Mouse (Mus musculus) neural tube, embryonic 11.5 days (tissue): ENCODE measurements at regions not wholly inside any gene's neighbourhood (a gene's known extent, or its start where the extent isn't known, plus 50 kb on each side); places are given as distances from the start of the nearest gene placed in this dataset.

Experiments
- ATAC-seq: fragments of 200-750 bp; cut with Nextera tagmentation; 2 replicates; pipeline ENCODE4 v1.8.0; 2017; ENCODE audit warnings: moderate number of reproducible peaks, mild to moderate bottlenecking, moderate TSS enrichment, moderate library complexity; ENCODE audit not compliant: insufficient read depth, low FRiP score, low TSS enrichment
- DNase-seq: peaks from one replicate; pipeline ENCODE4 v3.0.0-alpha.2; 2015; ENCODE audit warnings: low spot score
- H3K27ac ChIP-seq: fragments of 300-500 bp; sonication (generic); 2 replicates; pipeline ENCODE4 v1.5.1; 2014; ENCODE audit warnings: low read depth, mild to moderate bottlenecking, low read length
- H3K27me3 ChIP-seq: fragments of 300-500 bp; sonication (generic); 2 replicates; pipeline ENCODE4 v1.6.1; 2014; ENCODE audit warnings: mild to moderate bottlenecking, low read length, mixed read lengths; ENCODE audit not compliant: control insufficient read depth, insufficient read depth
- H3K36me3 ChIP-seq: fragments of 300-500 bp; sonication (generic); 2 replicates; pipeline ENCODE4 v1.6.1; 2014; ENCODE audit warnings: mild to moderate bottlenecking, low read length, moderate library complexity, mixed read lengths; ENCODE audit not compliant: control insufficient read depth, insufficient read depth
- H3K4me1 ChIP-seq: fragments of 300-500 bp; sonication (generic); 2 replicates; pipeline ENCODE4 v1.6.1; 2014; ENCODE audit warnings: low read length, mixed read lengths; ENCODE audit not compliant: control insufficient read depth, insufficient read depth
- H3K4me2 ChIP-seq: fragments of 300-500 bp; sonication (generic); 2 replicates; pipeline ENCODE4 v1.6.1; 2014; ENCODE audit warnings: low read depth, mild to moderate bottlenecking, moderate library complexity
- H3K4me3 ChIP-seq: fragments of 300-500 bp; sonication (generic); 2 replicates; pipeline ENCODE4 v1.5.1; 2014; ENCODE audit warnings: low read depth, low read length
- H3K9ac ChIP-seq: fragments of 300-500 bp; sonication (generic); 2 replicates; pipeline ENCODE4 v1.6.1; 2014; ENCODE audit warnings: mild to moderate bottlenecking, low read length
- H3K9me3 ChIP-seq: fragments of 300-500 bp; sonication (generic); 2 replicates; pipeline ENCODE4 v1.6.1; 2016; ENCODE audit warnings: low read length; ENCODE audit not compliant: control insufficient read depth
- WGBS: fragments of 180-500 bp; shearing (Covaris S2); extraction: QIAGEN DNeasy Blood & Tissue Kit; methylation state at CpG from one replicate; pipeline ENCODE4 v1.1.7; 2014; 5-methylcytosine and 5-hydroxymethylcytosine counted together

DNA sequence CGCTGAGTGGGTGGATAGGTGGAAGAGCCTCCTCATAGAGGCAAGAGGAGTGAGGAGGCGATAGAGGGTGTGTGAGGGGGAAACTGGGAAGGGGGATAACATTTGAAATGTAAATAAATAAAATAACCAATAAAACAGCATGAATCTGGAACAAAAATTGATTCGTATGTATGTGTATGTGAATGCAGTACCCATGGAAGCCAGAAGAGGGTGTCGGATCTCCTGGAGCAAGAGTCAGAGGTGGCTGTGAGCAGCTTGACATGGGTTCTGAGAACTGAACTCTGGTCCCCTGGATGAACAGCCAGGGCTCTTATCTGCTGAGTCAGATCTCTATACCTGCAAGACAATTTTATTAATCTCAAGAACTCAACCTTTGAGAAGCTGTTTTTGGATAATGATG is 81.4 kb downstream of the Tfap2b start:
- no peaks in the 10 kb centered on the region for H3K36me3 ChIP-seq
- no peak overlapping the region for H3K4me2 ChIP-seq
- no peak for DNase-seq
- H3K4me1 ChIP-seq, result no peaks in the 10 kb centered on the region
- H3K4me3 ChIP-seq, result no peak overlapping the region
- 83% methylated on average over 4 of the region's 4 CpGs for WGBS
- H3K27me3 ChIP-seq, result no peaks in the 10 kb centered on the region
- H3K9me3 ChIP-seq, result no peaks in the 10 kb centered on the region
- no peak for ATAC-seq
- no peak overlapping the region for H3K27ac ChIP-seq
- H3K9ac ChIP-seq, result no peak overlapping the region

DNA sequence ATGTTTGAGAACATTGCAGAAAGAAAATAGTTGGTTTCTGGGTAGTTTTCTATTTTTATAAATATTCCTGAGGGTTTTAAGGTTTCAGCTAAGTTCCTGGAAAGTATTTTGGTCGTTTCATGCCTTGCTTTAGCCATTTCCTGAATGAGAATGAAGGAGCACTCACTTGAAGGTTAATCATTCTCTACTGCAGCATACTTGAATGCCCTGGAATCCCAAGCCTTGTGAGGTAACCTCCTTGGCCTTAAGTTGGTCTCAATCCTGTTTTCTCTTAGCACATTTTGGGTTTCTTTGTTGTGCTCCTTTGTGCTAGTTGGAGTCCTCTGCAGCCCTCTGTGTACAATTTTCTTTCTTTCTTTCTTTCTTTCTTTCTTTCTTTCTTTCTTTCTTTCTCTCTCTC is 112.9 kb downstream of the Tfap2b start:
- WGBS, result 52% methylated on average over 1 of the region's 1 CpGs
- DNase-seq, result no peak
- H3K27ac ChIP-seq, result no peak overlapping the region
- H3K36me3 ChIP-seq, result no peaks in the 10 kb centered on the region
- no peaks in the 10 kb centered on the region for H3K9me3 ChIP-seq
- no peaks in the 10 kb centered on the region for H3K27me3 ChIP-seq
- H3K4me2 ChIP-seq, result no peak overlapping the region
- H3K9ac ChIP-seq, result no peak overlapping the region
- no peak overlapping the region for H3K4me3 ChIP-seq
- H3K4me1 ChIP-seq, result no peaks in the 10 kb centered on the region
- ATAC-seq, result no peak

DNA sequence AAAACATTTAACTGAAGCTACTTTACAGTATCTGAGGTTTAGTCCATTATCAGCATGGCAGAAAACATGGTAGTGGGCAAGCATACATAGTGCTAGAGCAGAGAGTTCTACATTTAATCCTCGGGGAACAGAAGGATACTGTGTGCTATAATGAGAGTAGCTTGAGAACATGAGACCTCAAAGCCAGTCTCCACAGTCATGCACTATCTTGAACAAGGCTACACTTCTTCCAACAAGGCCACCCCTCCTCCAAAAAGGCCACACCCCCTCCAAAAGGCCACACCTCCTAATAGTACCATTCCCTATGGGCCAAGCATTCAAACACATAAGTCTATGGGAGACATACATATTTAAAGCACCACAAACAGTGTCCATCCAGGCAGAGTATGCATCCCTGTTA is 127.3 kb downstream of the Tfap2b start:
- no peaks in the 10 kb centered on the region for H3K4me1 ChIP-seq
- H3K4me3 ChIP-seq, result no peak overlapping the region
- ATAC-seq (no peak), DNase-seq (no peak)
- no peaks in the 10 kb centered on the region for H3K9me3 ChIP-seq
- WGBS, result 96% methylated on average over 1 of the region's 1 CpGs
- no peak overlapping the region for H3K4me2 ChIP-seq
- no peak overlapping the region for H3K9ac ChIP-seq
- H3K27ac ChIP-seq, result no peak overlapping the region
- H3K27me3 ChIP-seq, result no peaks in the 10 kb centered on the region
- H3K36me3 ChIP-seq, result no peaks in the 10 kb centered on the region

DNA sequence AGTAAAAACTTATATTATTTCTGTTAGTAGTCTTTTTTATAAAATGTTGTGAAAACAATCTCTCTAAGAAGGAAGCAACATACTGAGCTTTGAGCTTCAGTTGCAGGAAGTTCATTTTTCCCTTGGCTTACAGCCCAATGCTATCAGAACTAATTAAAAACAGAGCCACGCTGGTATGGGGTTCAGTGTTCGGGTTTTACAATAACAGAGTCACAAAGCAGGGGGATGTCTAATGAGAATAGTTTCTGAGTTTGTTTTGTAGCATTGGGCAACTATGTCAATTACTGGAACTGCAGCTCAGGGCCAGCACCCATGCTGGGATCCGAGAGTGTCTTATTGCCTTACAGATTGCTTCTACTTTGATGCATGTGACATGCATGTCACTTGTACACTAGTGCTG is 128.5 kb downstream of the Tfap2b start:
- Histone ChIP-seq H3K4me1 (no peaks in the 10 kb centered on the region), H3K36me3 (no peaks in the 10 kb centered on the region), H3K4me2 (no peak overlapping the region), H3K4me3 (no peak overlapping the region), H3K27me3 (no peaks in the 10 kb centered on the region), H3K9ac (no peak overlapping the region), H3K9me3 (no peaks in the 10 kb centered on the region), H3K27ac (no peak overlapping the region)
- ATAC-seq (no peak), DNase-seq (no peak)
- 62% methylated on average over 3 of the region's 3 CpGs for WGBS

DNA sequence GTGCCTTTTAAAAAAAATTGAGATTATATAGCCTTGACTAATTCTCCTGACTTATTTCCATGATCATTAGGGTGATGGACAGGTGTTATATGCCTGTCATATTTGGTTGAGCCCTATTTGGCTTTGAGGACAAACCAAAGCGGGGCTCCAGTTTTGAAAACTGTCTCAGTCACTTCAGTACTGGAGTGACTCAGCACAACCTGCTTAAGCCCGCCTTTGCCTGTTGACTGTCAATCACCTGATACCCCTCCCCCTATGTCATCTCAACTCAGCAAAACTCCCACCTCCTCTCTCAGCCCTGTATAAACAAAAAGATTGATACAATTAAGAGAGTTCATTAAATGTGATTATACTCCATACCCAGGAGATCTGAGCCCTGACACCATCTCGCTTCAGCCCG is 135.7 kb downstream of the Tfap2b start:
- Histone ChIP-seq H3K27me3 (no peaks in the 10 kb centered on the region), H3K4me2 (no peak overlapping the region), H3K4me3 (no peak overlapping the region), H3K4me1 (no peaks in the 10 kb centered on the region), H3K36me3 (no peaks in the 10 kb centered on the region), H3K9ac (no peak overlapping the region), H3K27ac (no peak overlapping the region), H3K9me3 (no peaks in the 10 kb centered on the region)
- 85% methylated on average over 4 of the region's 4 CpGs for WGBS
- peak; percentile 48; the same call in 1 of the 2 replicates for ATAC-seq
- no peak for DNase-seq

DNA sequence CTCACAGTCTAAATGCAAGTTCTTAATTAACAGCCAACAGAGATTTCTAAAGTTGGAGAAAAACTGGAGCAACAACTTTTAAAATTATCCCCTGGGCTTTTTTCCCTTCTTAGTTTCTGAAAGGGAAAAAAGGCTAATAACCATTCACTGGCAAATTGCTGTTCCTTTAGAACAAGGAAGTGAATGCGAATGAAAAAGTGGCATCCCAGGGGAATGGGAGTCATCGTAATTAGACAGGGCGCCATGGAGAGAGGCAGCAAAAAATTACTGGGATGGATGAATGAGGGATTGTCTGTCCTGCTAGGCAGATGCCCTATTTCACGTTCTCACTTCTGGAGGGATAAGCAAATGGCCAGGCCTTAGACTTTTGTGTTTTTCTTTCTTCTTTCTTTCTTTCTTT is 141.8 kb downstream of the Tfap2b start:
- Histone ChIP-seq H3K9ac (no peak overlapping the region), H3K36me3 (no peaks in the 10 kb centered on the region), H3K27ac (no peak overlapping the region), H3K27me3 (no peaks in the 10 kb centered on the region), H3K4me1 (no peaks in the 10 kb centered on the region), H3K4me3 (no peak overlapping the region), H3K4me2 (no peak overlapping the region), H3K9me3 (no peaks in the 10 kb centered on the region)
- no peak for DNase-seq
- WGBS, result 49% methylated on average over 4 of the region's 4 CpGs
- no peak for ATAC-seq

DNA sequence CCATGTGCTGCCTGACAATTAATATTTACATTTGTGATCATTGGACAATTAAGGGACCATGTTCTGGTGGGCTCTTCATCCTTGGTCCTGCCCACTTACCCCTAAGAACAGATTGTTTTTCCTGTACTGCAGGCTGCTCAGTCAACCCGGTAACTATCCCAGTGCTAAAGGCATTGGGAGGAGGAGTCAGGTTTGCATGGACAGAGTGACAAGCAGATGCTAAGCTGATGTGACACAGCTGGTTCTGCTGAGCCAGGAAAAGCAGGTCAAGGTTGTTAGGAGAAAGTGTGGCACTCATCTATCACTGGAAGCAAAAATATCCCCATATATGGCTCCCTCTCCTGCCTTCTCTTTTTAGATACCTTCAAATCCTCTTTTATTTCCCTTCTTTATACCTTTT is 176.1 kb downstream of the Tfap2b start:
- 54% methylated on average over 1 of the region's 1 CpGs for WGBS
- no peak for DNase-seq

DNA sequence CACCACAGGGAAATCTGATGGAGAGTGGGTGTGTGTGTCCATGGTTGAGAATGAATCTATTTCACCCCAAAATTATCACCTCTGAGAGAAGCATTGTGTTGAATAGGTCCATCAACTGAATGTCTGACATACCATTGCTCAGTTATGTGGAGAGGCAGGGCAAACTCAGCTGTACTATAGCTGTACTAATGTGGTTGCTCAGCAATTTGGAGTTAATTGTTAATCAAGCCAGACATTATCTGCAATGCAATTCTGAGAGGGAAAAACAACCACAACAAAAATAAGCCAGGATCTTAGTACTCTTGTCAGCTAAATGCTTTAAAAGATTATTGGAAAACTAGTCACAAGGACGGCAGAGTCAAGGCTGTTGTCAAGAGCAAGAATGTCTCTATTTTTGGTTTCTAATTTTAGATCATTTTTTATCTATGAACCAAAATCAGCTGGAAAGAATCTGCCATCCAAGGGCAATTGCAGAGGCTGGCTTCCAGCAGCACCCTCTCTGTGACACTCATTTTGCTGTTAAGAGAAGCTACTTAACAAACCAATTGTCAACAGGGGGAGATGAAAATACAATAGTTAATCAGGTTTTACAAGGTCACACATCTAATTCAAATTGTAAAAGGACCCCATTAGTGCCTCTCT is 180.3 kb downstream of the Tfap2b start:
- Histone ChIP-seq H3K9ac (no peak overlapping the region), H3K4me2 (no peak overlapping the region), H3K4me3 (no peak overlapping the region), H3K27ac (no peak overlapping the region), H3K36me3 (no peaks in the 10 kb centered on the region), H3K27me3 (no peaks in the 10 kb centered on the region), H3K9me3 (no peaks in the 10 kb centered on the region), H3K4me1 (no peaks in the 10 kb centered on the region)
- DNase-seq (no peak), ATAC-seq (no peak)
- 72% methylated on average over 1 of the region's 1 CpGs for WGBS

More for the DNA sequence above, 176.1 kb downstream of the Tfap2b start:
- no peak overlapping the region for H3K9ac ChIP-seq
- H3K9me3 ChIP-seq, result no peaks in the 10 kb centered on the region
- H3K4me3 ChIP-seq, result no peak overlapping the region
- H3K4me2 ChIP-seq, result no peak overlapping the region
- no peak overlapping the region for H3K27ac ChIP-seq
- no peaks in the 10 kb centered on the region for H3K36me3 ChIP-seq
- H3K4me1 ChIP-seq, result no peaks in the 10 kb centered on the region
- H3K27me3 ChIP-seq, result no peaks in the 10 kb centered on the region
- no peak for ATAC-seq

DNA sequence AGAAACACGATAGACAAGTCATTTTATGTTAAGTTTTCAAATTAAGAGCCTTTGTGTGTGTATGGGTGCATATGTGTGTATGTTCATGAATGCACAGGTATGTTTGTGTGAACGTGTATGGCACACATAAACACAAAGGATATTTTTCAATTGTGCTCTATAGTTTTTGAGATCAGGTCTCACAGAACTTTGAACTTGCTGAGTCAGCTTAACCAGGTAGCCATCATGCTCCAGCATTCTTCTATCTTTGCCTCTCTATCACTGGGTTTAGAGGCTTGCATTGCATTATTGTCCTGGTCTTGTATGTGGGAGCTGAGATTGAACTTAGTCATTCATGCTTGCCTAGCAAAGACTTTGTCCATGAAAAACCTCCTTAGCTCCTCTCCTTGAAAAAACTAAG is 198.8 kb downstream of the Tfap2b start:
- Histone ChIP-seq H3K9ac (no peak overlapping the region), H3K9me3 (no peaks in the 10 kb centered on the region), H3K4me2 (no peak overlapping the region), H3K27ac (no peak overlapping the region), H3K4me1 (no peaks in the 10 kb centered on the region), H3K36me3 (no peaks in the 10 kb centered on the region), H3K4me3 (no peak overlapping the region), H3K27me3 (no peaks in the 10 kb centered on the region)
- ATAC-seq (no peak), DNase-seq (no peak)
- 75% methylated on average over 2 of the region's 2 CpGs for WGBS
